Mouse (Mus musculus): ENCODE results near the gene Cobl.

Cobl gene

DNA sequence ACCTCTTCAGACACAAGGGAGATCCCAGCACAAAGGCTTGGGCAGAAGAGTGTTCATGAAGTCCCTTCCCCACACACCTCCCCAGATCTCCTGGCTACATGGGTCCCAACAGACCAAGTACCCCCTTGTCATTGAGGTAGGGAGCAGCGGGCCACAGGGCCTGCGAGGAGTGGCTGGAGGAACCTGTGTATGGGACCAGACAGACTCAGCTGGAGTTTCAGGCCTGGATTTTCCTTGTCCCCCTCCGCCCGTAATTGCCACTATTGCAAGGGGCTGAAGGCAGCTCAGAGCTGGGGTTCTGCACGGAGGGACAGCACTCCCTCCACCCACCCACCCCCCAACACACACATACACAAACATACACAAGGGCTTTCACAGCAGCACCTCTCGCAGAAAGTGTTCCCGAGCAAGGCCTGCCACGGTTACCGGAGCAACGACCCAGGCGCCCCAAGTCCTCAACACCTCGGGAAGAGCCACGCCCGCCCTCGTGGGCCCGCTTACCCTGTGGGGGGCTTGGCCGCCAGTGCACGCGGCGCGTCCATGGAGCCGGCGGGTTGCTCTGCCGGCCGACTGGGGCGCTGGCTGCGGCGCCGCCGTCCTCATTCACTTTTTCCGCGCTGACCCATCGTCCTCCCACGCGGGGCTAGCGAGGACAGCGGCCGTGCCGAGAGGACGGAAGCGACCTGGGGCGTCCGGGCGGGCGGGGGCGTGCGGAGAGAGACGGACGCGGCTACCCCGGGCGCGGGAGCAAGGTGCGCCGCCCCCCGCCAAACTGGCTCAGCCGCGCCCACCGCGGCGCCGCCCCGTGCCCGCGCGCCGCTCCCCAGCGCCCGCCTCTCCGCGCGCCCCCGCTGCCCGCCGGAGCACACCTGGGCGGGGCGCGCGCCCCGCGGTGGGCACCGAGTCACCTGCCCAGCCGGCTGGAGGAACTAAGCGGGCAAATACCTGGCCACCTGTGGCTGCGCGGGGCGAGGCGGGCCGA, at the start of gene Cobl:
Cobl (minus strand) TSS at position 780 of the 982 bp plus-strand sequence.
- DNase-seq (ENCODE audit: low read depth, low spot score): no peak

DNA sequence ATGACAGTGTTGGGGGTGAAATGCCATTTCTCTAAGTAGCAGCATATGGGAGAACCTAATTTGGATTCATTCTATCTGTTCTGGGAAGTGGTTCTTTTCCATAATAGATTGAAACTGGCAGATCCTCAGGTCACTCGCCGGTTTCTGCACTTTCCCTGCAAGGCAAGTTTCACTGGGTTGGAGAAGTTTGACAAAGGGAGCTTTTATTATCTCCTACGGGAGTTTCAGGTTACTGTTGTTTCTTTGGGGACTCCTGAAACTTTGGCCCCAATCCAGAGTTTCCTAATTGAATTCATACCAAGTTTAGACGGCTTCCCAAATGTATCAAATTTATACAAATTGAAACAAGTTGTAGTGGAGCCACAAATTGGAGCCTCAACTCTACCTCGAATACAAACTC, 49.0 kb upstream of the Cobl start:
- DNase-seq (ENCODE audit: low read depth, low spot score): no peak

DNA sequence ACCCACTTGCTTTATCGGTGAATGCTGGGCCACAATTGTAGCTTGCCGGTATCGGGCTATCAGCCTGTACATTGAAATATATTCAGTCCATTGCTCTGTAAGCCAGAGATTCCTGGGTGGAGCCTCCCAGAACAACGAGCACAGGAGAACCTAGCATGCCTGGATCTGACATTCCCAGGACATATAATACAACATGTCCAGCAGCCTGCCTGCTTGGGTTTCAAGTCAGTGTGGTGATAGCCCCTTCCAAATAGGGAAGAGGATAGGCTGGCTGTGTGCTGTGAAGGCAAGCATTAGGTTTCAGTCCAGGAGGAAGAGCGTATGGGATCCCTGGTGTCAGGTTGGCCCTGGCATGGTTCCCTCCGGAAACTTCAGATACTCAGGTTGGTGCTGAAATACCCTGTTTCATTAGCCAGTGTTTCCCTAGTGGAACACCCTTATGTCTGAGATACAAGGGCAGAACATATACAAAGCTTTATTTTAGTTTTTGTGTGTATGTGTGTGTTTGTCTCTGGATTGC, 41.7 kb upstream of the Cobl start:
- DNase-seq (ENCODE audit: low read depth, low spot score): peak; percentile 58

DNA sequence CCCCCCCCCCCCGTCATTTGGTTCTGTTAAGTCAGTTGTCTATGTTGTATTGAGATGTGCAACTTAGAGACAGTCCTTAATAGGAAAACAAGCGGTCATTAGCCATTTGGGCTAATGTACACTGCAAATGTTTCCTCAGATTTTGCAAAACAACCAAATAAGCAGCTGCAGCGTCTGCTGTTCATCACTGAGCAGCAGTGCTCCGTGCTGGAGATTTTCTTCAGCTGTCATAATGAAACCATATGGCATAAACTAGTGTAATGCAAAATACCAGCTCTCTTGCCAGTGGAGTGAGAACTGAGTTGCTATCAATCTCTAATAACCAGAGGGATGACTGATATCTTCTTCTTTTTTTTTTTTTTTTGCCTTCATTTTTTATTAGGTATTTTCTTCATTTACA, 39.0 kb upstream of the Cobl start:
- no peak for DNase-seq (ENCODE audit: low read depth, low spot score)

DNA sequence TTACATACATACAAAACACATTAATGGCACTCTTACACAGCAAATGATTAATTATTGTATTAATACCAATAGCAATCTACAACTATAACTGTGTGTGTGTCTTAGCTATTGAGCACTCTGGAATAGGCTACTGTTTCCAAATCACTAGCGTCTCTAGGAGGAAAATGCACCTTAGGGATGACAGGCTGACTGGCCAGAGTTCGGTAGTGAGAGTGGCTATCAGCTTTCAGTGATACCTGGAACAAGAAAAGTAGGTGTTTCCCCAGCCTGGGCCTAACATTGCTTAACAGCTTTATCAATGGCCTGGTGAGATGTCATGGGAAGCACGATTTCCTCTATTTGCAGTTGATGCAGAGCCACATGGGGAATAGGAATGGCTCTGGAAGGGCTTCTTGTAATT, 37.0 kb upstream of the Cobl start:
- DNase-seq (ENCODE audit: low read depth, low spot score): no peak

DNA sequence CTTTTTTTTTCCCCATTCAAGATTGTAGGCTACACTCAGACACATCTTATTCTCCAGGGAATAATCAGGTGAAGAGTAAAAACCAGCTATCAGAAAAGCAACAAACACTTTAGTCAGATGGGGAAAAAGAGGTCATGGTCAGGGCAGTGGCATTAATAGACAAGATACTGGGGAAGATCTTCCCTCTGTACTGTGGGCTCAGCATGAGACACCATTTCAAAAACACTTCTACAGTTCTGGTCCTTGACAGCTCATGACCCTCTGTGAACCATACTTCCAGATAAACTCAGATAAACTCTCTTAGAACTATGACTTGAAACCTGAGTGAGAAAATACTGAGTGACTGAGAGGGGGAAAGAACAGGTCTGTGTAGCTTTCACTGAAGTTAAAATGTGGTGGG, 29.0 kb upstream of the Cobl start:
- DNase-seq (ENCODE audit: low read depth, low spot score): no peak

DNA sequence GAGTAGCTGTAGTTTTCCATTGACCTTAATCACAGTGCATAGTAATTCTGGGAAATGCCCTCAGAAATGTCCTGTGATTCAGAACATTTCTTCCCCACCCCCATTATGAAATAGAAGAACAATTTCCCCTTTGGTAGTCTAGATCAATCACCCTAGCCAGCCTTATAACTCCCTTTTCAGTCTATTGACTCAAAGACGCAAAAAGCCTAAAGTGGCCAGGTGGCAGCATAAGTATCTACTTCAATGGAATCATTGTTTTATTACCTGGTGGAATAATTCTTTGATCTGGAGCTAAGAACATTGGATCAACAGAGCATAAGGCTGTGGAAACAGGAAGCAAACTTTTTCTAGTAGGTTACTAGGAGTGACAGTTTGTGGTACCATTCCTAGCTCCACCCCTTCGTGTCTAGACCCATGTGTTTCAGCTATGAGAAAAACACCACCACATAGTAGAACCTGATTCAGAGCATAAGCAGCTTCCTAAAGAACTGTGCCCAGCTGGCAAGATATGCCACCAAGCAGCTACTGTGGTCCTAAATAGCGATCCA, 15.2 kb upstream of the Cobl start:
- DNase-seq (ENCODE audit: low read depth, low spot score): no peak

DNA sequence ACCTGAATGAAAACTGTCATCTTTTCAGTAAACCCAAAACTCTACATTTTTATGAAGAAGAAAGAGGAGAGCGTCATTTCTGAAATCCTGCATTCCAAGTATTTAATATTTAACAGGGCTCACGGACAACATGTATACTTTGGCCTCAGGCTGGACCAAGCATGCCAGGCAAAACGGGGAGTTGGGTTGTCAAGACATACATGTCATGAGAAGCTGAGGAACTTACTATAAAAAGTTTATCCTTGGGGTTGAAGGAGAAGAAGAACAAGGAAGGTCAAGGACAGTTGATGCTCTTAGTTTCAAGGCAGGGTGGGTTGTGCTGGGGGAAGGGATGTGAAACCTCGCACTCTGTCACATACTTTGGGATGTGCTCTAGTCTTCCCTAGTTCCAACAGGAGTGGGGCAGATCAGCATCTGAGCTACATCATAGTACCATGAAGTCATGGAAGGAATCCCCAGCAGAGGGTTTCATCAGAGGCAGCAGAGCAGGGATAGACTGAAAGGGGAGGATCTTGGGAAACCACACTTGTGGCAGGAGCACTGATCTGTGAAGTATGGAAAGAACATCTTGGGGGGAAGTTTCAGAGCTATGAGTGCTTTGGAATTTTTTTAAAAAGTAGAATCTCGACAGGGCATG, 9.7 kb upstream of the Cobl start:
- no peak for DNase-seq (ENCODE audit: low read depth, low spot score)

DNA sequence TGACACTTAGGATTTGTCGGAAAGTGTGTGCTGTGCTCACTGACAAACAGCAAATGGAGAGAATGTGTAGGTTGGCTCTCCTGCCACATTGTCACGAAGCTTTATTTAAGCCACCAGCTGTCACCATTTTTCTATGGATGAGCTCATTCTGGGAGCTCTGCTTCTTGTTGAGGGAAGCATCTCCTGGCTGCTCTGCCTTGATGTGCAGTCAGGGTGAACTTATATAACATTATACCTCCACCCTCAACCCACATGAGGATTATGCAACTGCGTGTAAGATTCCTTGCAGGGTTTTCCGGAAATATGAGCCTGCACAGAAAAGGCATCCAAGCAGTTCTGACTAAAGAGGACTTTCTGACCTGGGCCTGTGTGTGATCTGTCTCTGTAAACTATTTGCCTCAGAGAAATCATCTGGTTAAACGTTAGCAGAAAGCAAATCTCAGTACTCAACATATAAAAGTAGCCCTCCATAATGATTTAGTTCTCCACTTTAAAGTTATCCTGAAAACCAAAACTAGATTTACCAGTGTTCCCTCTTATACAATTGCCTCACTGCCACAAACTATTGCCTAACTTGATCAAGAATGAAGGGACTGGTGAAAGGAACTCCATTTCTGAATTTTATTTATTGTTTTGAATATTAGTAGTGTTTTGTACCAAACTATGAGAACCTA, 9.0 kb upstream of the Cobl start:
- peak; percentile 91 for DNase-seq (ENCODE audit: low read depth, low spot score)

DNA sequence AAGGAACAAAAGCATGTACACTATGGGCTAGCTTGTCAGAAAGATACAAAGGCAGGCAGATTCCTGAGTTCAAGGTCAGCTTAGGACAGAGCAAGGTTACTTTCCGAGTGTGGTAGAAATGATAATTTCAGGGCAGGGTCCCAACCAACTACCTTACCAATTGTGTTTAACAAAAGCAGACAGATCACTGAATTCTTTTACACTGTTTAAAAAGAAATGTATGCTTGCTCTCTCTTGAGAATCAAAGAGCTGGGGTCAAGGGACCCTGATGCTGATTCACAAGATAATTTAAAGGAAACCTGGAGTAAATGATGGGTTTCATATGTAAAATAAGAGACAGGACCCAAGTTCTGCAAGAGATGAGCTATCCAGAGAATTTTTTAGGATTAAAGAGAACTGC, 4.9 kb upstream of the Cobl start:
- DNase-seq (ENCODE audit: low read depth, low spot score): no peak

DNA sequence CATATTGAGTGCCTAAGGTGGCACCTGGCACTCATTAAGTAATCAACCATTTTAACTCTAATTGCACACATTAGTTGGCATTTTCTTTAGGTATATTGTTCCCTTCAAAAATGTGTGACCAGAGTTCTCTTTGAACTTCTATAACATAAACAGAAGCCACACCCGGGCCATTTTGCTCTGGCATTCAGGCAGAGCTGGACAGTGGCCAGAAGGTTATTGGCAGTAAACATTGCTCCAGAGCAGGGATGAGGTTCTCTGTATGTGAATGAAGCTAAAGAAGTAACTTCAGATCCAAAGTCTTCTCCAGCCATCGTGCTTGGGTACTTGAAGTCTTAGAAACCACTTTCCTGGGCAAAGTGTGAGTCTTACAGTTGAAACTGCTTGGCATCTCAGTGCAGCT, 3.9 kb upstream of the Cobl start:
- DNase-seq (ENCODE audit: low read depth, low spot score): no peak

DNA sequence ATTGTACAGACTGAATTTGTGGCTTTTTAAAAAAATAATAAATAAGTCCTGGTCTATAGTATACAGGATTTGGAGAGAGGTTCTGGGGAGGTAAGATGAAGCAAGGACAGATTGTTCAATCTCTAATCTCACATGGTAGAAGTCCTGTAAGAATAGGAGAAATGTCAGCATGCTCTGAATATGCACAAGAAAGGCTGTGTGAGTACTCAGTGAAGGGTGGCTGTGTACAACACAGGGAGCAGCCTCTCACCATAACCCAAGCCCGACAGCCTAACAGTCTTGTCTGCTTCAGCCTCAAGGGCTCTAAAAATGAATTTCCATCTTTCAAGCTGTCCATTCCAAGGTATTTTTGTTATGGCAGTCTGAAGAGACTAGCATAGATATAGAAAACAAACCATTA, 3.1 kb upstream of the Cobl start:
- no peak for DNase-seq (ENCODE audit: low read depth, low spot score)

DNA sequence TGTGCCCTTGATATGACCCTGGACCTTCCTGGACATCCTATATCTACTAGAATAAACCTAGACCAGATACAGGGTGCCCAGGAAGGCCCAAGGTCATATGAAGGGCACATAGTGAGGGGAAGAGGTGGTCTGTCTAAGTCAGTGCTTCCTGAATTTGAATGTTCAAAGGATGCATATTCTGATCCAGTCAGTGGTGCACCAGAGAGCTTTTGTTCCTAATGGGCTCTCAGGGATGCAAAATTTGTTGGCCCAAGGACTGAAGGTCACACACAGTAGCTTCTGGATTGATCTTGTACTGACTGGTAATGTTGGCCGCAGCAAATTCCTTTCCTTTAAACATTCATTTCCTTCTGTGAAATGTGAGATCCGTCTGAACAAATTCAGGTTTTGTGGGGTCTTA, 2.5 kb upstream of the Cobl start:
- no peak for DNase-seq (ENCODE audit: low read depth, low spot score)

DNA sequence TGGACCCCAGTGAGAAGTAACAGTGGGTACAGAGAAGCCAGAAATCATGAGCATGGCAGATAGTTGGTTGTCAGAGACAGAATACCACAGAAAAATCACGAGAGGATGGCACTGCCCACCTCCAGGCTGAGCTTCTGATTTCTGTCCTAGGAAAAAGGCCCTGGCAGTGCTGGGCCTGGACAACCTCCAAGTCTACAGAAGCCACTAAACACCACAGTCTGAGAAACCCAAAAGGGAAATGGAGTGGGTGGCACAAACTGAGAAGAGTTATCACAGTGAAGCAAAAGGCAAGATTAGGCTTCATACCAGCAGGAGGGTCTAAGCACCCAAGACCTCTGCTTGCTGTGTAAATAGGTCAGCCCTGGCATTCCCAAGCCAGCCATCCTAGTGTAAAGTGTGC, 1.8 kb upstream of the Cobl start:
- DNase-seq (ENCODE audit: low read depth, low spot score): no peak

DNA sequence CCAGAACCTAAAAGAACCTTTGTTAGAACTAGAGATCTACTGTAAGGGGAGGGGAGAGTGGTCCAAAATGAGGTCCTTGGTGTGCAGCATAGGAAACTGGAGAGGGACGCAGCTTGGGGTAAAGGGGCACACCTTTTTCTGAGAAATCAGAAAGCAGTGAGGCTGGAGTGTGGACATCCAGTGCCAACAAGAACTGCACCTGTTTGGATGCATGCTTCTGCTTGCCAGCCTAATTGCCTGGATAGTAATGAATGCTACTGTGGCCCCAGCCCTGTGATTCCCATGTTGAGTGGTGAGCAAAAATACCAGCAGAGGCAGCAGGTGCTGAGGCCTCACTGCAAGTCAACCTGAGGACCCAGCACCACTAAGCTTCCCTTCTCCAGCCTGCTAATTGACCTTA, 469 bp upstream of the Cobl start:
- no peak for DNase-seq (ENCODE audit: low read depth, low spot score)

DNA sequence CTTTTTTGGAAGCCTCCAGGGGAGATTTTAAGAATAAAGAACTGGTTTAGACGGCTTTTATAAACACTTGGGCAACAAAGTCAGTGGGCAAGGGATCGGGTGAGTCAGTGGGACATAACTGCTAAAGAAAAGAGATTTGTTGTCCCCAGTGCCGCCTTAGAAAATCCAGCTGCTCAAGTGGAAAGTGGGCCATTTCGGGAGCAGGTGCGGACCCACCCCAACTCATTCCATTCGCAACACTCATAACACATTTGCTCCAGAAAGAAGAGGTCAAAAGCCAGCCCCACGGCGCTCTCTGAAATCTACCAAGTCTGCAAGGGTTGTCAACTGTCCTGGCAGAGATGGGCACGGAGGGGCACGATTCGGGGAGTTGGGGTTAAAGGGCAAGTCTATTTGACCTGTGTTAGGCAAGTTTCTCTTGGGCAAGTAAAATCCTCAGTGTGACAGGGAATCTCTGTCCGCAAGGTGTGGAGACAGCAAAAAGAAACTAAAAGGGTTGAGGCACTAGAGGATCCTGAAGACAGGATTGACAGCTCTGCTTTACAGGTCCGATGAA, 1.1 kb downstream of the Cobl start:
- no peak for DNase-seq (ENCODE audit: low read depth, low spot score)

DNA sequence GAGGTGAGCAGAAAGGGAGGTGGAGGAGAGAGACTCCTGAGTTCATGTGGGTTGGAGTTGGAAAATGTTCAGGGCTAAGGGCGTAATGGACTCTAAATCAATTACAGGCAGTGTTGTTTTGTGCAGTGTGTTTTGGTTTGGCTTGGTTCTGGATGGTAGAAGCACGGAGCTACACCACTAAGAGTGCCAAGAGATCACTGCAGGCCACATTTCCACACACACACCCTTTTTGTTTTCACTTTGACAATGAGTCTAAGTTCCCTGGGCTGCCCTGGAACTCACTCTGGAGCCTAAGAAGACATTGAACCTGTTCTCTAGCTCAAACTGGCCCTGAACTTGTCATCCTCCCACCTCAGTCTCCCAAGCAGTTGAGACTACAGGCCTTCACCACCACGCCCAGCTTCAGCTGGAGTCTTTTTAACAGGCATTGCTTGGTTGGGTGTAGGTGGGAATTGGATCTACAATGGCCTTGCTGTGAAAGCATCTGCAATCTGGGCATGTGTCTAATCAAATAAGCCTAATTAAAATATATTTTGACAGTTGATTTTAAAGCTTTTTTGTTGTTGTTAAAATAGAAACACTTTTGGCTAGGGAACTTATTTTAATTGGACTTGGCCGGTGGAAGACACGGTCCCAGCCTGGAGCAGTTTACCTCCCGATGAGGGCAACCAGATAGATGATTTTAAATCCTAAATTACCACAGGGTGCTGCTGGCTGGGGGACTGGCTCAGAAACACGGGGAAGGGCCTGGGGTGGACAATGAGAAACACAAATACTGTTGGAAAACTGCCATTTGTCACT, 4.8 kb downstream of the Cobl start:
- no peak for DNase-seq (ENCODE audit: low read depth, low spot score)

DNA sequence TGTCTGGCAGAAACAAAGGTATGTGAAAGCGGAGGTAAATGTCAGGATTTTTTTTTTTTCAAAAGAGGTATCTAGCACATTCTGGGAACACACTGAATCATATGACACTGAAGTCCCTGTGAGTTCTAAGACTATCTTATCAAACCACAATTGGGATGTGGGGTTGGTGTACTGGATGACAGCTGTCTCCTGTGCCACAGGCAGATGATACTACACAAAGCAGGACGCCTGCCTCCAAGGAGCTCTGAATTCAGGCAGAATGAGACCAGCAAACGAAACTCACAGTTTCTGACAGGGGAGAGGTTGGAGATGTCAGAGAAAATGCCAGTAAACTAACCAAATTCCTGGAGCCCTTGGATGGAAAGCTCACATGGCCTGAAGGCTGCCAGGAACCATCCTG, 5.9 kb downstream of the Cobl start:
- no peak for DNase-seq (ENCODE audit: low read depth, low spot score)

DNA sequence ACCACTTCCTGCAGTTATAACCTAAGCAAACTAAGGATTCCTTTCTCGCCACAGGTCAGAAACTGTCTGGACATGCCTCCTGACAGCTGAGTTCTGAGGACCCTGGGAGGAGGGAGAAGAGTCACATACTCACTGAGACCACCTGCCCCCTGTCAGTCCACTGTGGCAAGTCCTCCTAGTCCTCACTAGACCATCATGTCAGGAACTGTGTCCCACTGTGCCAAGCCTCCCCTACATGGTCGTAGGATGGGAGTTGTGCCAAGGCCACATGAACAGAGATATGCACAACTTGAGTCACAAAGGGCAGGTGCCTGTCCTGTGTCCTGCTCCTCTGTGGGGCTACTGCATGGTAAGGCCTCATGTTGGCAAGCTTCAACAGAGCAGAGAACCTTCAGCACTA, 6.4 kb downstream of the Cobl start:
- no peak for DNase-seq (ENCODE audit: low read depth, low spot score)

DNA sequence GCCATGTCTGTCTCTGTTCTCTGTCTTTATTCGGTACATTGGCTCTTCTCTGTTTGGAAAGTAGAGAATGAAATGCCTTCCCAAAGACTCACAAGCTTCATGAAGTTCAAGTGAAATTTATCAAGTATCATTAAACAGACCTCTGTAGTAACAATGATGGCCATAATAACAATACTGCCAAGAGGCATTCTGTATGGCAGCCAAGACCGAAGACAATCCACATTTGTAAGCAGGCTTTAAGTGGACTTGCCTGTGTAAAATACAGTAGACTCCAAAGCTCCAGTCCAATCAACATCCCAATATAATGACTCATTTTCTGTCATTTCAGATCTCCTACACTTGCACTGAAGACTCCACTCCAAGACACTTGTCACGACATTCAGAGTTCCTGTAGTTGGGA, 16.7 kb downstream of the Cobl start:
- DNase-seq (ENCODE audit: low read depth, low spot score): no peak

DNA sequence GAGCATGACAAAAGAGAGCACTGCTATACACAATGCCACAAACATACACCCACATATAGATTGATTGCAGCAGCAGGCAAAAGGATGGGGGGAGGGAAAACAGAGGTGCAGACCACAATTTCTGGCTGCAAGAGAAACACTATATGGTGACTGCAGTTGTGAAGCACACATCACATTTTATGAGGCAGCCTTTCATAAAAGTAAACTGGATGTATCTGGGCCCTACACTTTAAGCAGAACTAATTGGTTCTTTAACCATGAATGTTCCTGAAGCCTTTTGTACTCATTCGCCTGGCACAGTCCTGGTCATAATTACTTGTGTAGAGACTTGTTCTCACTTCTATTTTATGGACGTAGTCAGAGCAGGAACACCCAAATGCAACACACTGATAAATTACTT, 19.5 kb downstream of the Cobl start:
- no peak for DNase-seq (ENCODE audit: low read depth, low spot score)
